Mouse (Mus musculus): ENCODE results near the gene Gm28827. TPM values are rescaled to one million over a fixed set of nuclear protein-coding genes. Genes with fewer than 3 reads are reported as not detected.

Gene Gm28827
- not detected in 2 replicates for polyA plus RNA-seq (2015; fragmentation: Nextera tagmentation; extraction: Ambion mirVana)

DNA sequence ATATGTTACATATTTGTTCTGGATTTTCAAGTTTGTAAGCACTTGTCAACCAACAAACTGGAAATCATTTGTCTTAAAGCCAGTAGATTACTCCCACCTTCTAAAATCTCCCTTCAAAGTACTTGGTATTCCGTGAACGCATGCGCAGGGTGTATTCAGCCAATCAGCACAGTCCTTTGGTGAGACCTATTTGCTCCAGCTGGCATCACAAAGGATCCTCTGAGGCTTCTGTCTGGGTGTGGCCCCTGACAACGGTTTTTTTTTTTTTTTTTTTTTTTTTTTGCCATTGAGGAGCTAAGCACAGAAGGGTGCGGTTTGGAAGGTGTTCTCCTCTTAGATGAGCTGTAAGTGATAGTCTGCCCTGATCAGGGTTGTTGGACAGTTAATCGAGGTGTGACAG, at the start of gene Gm28827:
Gene Gm28827 (plus strand): TSS at position 301 of the 400 bp plus-strand sequence.

